Comparison of ENCODE assay signal across 8 mouse cellular contexts in the genomic region with DNA sequence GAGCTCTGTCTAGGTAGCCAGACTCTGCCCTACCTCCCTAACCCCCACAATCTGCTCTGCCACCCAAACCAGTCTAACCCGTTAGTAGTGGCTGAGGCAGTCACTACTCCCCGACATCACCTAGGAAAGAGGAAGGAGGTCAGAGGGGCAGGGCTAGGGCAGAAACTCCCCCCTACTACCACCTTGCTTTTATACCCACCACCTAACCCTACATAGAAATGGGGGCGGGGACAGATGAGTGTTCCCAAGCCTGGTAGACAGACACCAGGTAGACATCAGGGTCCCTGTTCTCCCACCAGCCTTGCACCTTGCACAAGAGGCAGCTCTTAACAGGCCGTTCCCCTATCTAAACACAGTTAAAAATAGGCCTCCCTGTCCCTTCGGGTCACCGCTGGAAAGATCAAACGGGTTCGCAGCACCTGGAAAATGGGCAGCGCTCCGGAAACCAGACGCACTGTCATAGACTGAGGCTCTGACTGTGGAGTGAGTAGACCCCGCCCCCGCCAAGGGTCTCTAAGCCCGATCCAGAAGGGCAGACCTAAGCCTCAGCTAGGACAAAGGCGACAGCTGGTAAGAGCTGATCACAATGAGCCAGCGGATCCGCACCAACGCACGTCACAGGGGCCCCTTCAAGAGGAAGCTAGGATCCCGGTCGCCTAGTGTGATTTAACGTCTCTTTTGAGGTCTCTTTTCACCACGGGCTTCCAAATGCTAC. TPM values are rescaled to one million over a fixed set of nuclear protein-coding genes. Genes with fewer than 3 reads are reported as not detected.
DNase-seq lines count a peak whose midpoint lies in the region; ATAC-seq lines count a peak whose summit lies in the region.

No protein-coding gene starts in this region.

- no peaks in the 10 kb centered on the region for H3K9me3 ChIP-seq in embryonic facial prominence, embryonic 14.5 days (ENCODE audit: control insufficient read depth, low read length)
- no peaks in the 10 kb centered on the region for H3K9me3 ChIP-seq in intestine, embryonic 14.5 days (ENCODE audit: control insufficient read depth, low read length)
- no peaks in the 10 kb centered on the region for H3K9me3 ChIP-seq in megakaryocyte, embryonic 14.5 days
- no peaks in the 10 kb centered on the region for H3K9me3 ChIP-seq in stomach, embryonic 15.5 days

- peak overlapping the region; percentile 51 for H3K4me2 ChIP-seq in embryonic facial prominence, embryonic 14.5 days (ENCODE audit: low read depth, low read length)
- H3K4me2 ChIP-seq in intestine, embryonic 14.5 days (ENCODE audit: low read length): peak overlapping the region; percentile 47
- H3K4me2 ChIP-seq in stomach, embryonic 15.5 days: peak overlapping the region; percentile 58

- DNase-seq in left cerebral cortex, postnatal 4 days: peak; percentile 63
- no peak for DNase-seq in left cerebral cortex, postnatal 14 days (ENCODE audit: low spot score in 2 of 2)
- DNase-seq in embryonic facial prominence, embryonic 14.5 days (ENCODE audit: low spot score): peak; percentile 84
- no peak for DNase-seq in intestine, embryonic 14.5 days (ENCODE audit: low spot score)
- DNase-seq in gastrocnemius, adult 8-10 months (ENCODE audit: low spot score in 2 of 2): no peak
- DNase-seq in kidney, postnatal 10 days: no peak

- intact Hi-C loops in left cerebral cortex, postnatal 4 days (cut with DNase I): no loop called here
- intact Hi-C loops in left cerebral cortex, postnatal 14 days (cut with DNase I): no loop called here

- peaks cover 11% of the 10 kb centered on the region; the same call in 1 of the 2 replicates for H3K36me3 ChIP-seq in embryonic facial prominence, embryonic 14.5 days (ENCODE audit: control insufficient read depth, insufficient read depth, low read length)
- H3K36me3 ChIP-seq in intestine, embryonic 14.5 days (ENCODE audit: control insufficient read depth, insufficient read depth, low read length): peaks cover 11% of the 10 kb centered on the region; the same call in 1 of the 2 replicates
- peaks cover 63% of the 10 kb centered on the region for H3K36me3 ChIP-seq in megakaryocyte, embryonic 14.5 days (replicated peaks; ENCODE audit: low read length)
- peaks cover 17% of the 10 kb centered on the region for H3K36me3 ChIP-seq in stomach, embryonic 15.5 days

- H3K4me3 ChIP-seq in embryonic facial prominence, embryonic 14.5 days (ENCODE audit: low read depth, low read length): peak overlapping the region; percentile 29
- peak overlapping the region; percentile 9; the same call in 1 of the 2 replicates for H3K4me3 ChIP-seq in intestine, embryonic 14.5 days (ENCODE audit: low read depth, low read length)
- peak overlapping the region; percentile 91 for H3K4me3 ChIP-seq in megakaryocyte, embryonic 14.5 days (replicated peaks)
- H3K4me3 ChIP-seq in stomach, embryonic 15.5 days (replicated peaks): peak overlapping the region; percentile 34

- H3K4me1 ChIP-seq in embryonic facial prominence, embryonic 14.5 days (ENCODE audit: control insufficient read depth, insufficient read depth, low read length): peaks cover 21% of the 10 kb centered on the region
- H3K4me1 ChIP-seq in intestine, embryonic 14.5 days (replicated peaks; ENCODE audit: control insufficient read depth, insufficient read depth, low read length): peaks cover 23% of the 10 kb centered on the region
- peaks cover 99% of the 10 kb centered on the region for H3K4me1 ChIP-seq in megakaryocyte, embryonic 14.5 days
- peaks cover 58% of the 10 kb centered on the region for H3K4me1 ChIP-seq in stomach, embryonic 15.5 days

- H3K27me3 ChIP-seq in embryonic facial prominence, embryonic 14.5 days (replicated peaks; ENCODE audit: control insufficient read depth, insufficient read depth, low read length): peaks cover 21% of the 10 kb centered on the region
- 0 out of 2 replicates have a peak, but pooled peaks cover 4% of the 10 kb centered on the region for H3K27me3 ChIP-seq in intestine, embryonic 14.5 days (replicated peaks; ENCODE audit: control insufficient read depth, insufficient read depth, low read length)
- peaks cover 9% of the 10 kb centered on the region for H3K27me3 ChIP-seq in megakaryocyte, embryonic 14.5 days (replicated peaks)
- H3K27me3 ChIP-seq in stomach, embryonic 15.5 days (replicated peaks): 0 out of 2 replicates have a peak, but pooled peaks cover 3% of the 10 kb centered on the region

- peak overlapping the region; percentile 47 for H3K9ac ChIP-seq in embryonic facial prominence, embryonic 14.5 days (ENCODE audit: low read depth, low read length)
- no peak overlapping the region for H3K9ac ChIP-seq in intestine, embryonic 14.5 days (ENCODE audit: low read length)
- no peak overlapping the region for H3K9ac ChIP-seq in stomach, embryonic 15.5 days

- ATAC-seq in embryonic facial prominence, embryonic 14.5 days (ENCODE audit: low read depth): peak; percentile 76
- ATAC-seq in intestine, embryonic 14.5 days (replicated peaks; ENCODE audit: low FRiP score, low TSS enrichment, low read depth): 0 out of 2 replicates have a peak, but pooled peaks have one; percentile 4
- no peak; the same call in 1 of the 2 replicates for ATAC-seq in stomach, embryonic 15.5 days (ENCODE audit: insufficient read depth, low FRiP score, low read depth)

- 25% methylated on average over 23 of the region's 23 CpGs for WGBS in embryonic facial prominence, embryonic 14.5 days
- 26% methylated on average over 23 of the region's 23 CpGs for WGBS in intestine, embryonic 14.5 days
- 26% methylated on average over 23 of the region's 23 CpGs for WGBS in stomach, embryonic 15.5 days

- H3K27ac ChIP-seq in embryonic facial prominence, embryonic 14.5 days (replicated peaks; ENCODE audit: low read depth, low read length): peak overlapping the region; percentile 71; the same call in 1 of the 2 replicates
- no peak overlapping the region for H3K27ac ChIP-seq in intestine, embryonic 14.5 days (ENCODE audit: low read depth)
- H3K27ac ChIP-seq in stomach, embryonic 15.5 days: peak overlapping the region; percentile 81

RNA-seq across cellular contexts. Expression of gene Fam110a, which starts 7.0 kb away (rescaled TPM):
- 10 to 100 TPM; 19.0 to 20.5 TPM for total RNA-seq in left cerebral cortex, postnatal 4 days (2021)
- total RNA-seq in left cerebral cortex, postnatal 14 days (2021): 1 to 10 TPM; 5.0 to 6.8 TPM
- polyA plus RNA-seq in embryonic facial prominence, embryonic 14.5 days (2014; fragmentation: Nextera tagmentation; extraction: Ambion mirVana): 18.8 and 21.2 TPM in 2 replicates
- polyA plus RNA-seq in intestine, embryonic 14.5 days (2014; fragmentation: Nextera tagmentation; extraction: Ambion mirVana): 22.8 and 24.8 TPM in 2 replicates
- 29.5 and 64.0 TPM in 2 replicates for polyA plus RNA-seq in megakaryocyte, embryonic 14.5 days (2012; ENCODE audit: insufficient read depth, low replicate concordance)
- 26.8 TPM in 2 replicates for polyA plus RNA-seq in stomach, embryonic 15.5 days (2015; fragmentation: Nextera tagmentation; extraction: Ambion mirVana)
- 1 to 10 TPM; 1.3 to 1.5 (median 1.4) TPM for total RNA-seq in gastrocnemius, adult 8-10 months (2022)

RNA-seq across cellular contexts. Expression of gene Slc52a3, which starts 23.3 kb away (rescaled TPM):
- total RNA-seq in left cerebral cortex, postnatal 4 days (2021): 1 to 10 TPM; 2.2 to 2.5 TPM
- 1 to 10 TPM; 3.8 to 3.9 TPM for total RNA-seq in left cerebral cortex, postnatal 14 days (2021)
- polyA plus RNA-seq in embryonic facial prominence, embryonic 14.5 days (2014; fragmentation: Nextera tagmentation; extraction: Ambion mirVana): 2.4 and 2.8 TPM in 2 replicates
- 1.8 and 2.0 TPM in 2 replicates for polyA plus RNA-seq in intestine, embryonic 14.5 days (2014; fragmentation: Nextera tagmentation; extraction: Ambion mirVana)
- polyA plus RNA-seq in megakaryocyte, embryonic 14.5 days (2012; ENCODE audit: insufficient read depth, low replicate concordance): 0.27 and 1.5 TPM in 2 replicates
- polyA plus RNA-seq in stomach, embryonic 15.5 days (2015; fragmentation: Nextera tagmentation; extraction: Ambion mirVana): 4.9 and 7.3 TPM in 2 replicates
- total RNA-seq in gastrocnemius, adult 8-10 months (2022): under 1 TPM; 0.31 to 0.72 (median 0.57) TPM

Comparison
In these comparisons a context has a peak if more than half of its experiments do, and no peak if none do; other contexts are left out.
1. DNase-seq: peak in left cerebral cortex, postnatal 4 days (single experiment) and embryonic facial prominence, embryonic 14.5 days (single experiment); none in left cerebral cortex, postnatal 14 days (0 of 2), intestine, embryonic 14.5 days (single experiment), gastrocnemius, adult 8-10 months (0 of 2) and kidney, postnatal 10 days (single experiment).
2. H3K4me3 ChIP-seq: peak in every context shown above with its lines; median percentile 91 in megakaryocyte, embryonic 14.5 days; 34 in stomach, embryonic 15.5 days; 29 in embryonic facial prominence, embryonic 14.5 days; 9 in intestine, embryonic 14.5 days.
3. Peak in every context shown above with its lines, with median percentiles within 50 percentile points of each other: H3K4me2 ChIP-seq.